ENCODE assay signal across 9 mouse cellular contexts in genomic region chr10:81418216-81419070, GRCm38 (mm10). TPM values are rescaled to one million over a fixed set of nuclear protein-coding genes. Genes with fewer than 3 reads are reported as not detected.
DNase-seq lines count a peak whose midpoint lies in the region.
"Had no signal": no experiment of that assay in that cellular context is flagged by ENCODE, and none has a peak within 500 bp of the region (broad histone marks: within the 10 kb centered on the region; RNA-seq: fewer than 3 reads in every experiment).

No protein-coding gene starts in this region.

- H3K4me1 ChIP-seq in heart, embryonic 10.5 days, result peaks cover 66% of the 10 kb centered on the region

- WGBS in heart, embryonic 10.5 days, result 34% methylated on average over 11 of the region's 11 CpGs

- H3K36me3 ChIP-seq in heart, embryonic 10.5 days, result peaks cover 9% of the 10 kb centered on the region; the same call in 1 of the 2 replicates

- H3K27ac ChIP-seq in heart, embryonic 10.5 days, result peak overlapping the region; percentile 39
- H3K27ac ChIP-seq: liver, embryonic 14.5 days had no signal

- H3K27me3 ChIP-seq in heart, embryonic 10.5 days (ENCODE audit: insufficient read depth, poor library complexity, severe bottlenecking), result peaks cover 55% of the 10 kb centered on the region

- intact Hi-C loops in heart, postnatal 25 days (cut with DNase I), result no loop called here
- intact Hi-C loops in heart, postnatal 14 days (cut with DNase I), result no loop called here

- no peaks in the 10 kb centered on the region for H3K9me3 ChIP-seq in heart, embryonic 10.5 days

- no peak overlapping the region for H3K4me3 ChIP-seq in heart, embryonic 10.5 days

- no peak for DNase-seq in heart, embryonic 10.5 days (ENCODE audit: low spot score)
- DNase-seq in heart, postnatal 25 days (ENCODE audit: low spot score), result no peak
- DNase-seq in urinary bladder, postnatal 10 days (ENCODE audit: low spot score), result peak; percentile 5
- DNase-seq in urinary bladder, adult 2 months (ENCODE audit: low spot score), result no peak
- DNase-seq in heart, postnatal 14 days, result peak; percentile 3 to 9
- DNase-seq in testis, postnatal 10 days (ENCODE audit: low spot score), result peak; percentile 37
- DNase-seq in thymus, postnatal 0 days (ENCODE audit: low spot score), result no peak
- DNase-seq in thymus, postnatal 10 days (ENCODE audit: low spot score in 2 of 2), result no peak

RNA-seq across cellular contexts. Expression of gene Smim24, which starts 25.6 kb away (rescaled TPM):
- 3.4 and 4.0 TPM in 2 replicates for polyA plus RNA-seq in heart, embryonic 10.5 days (2016; fragmentation: Nextera tagmentation; extraction: Ambion mirVana)
- total RNA-seq in heart, postnatal 25 days (2021), result 1 to 10 TPM; 2.0 TPM
- 5.0 and 6.9 TPM in 2 replicates for polyA plus RNA-seq in urinary bladder, adult 2 months (2012; rRNA removed)
- 1 to 10 TPM; 1.9 to 2.0 TPM for total RNA-seq in heart, postnatal 14 days (2021)
- 12.5 and 14.0 TPM in 2 replicates for polyA plus RNA-seq in thymus, postnatal 0 days (2015; fragmentation: Nextera tagmentation; extraction: Ambion mirVana)

RNA-seq across cellular contexts. Expression of gene Gm48552, which starts 29.6 kb away (rescaled TPM):
- 1.1 and 1.7 TPM in 2 replicates for polyA plus RNA-seq in heart, embryonic 10.5 days (2016; fragmentation: Nextera tagmentation; extraction: Ambion mirVana)
- under 1 TPM in 1 of 2 experiments, not detected in 1; 0.70 TPM for total RNA-seq in heart, postnatal 25 days (2021)
- polyA plus RNA-seq in urinary bladder, adult 2 months (2012; rRNA removed), result 2.7 and 3.6 TPM in 2 replicates
- total RNA-seq in heart, postnatal 14 days (2021), result under 1 TPM; 0.65 to 0.83 TPM
- polyA plus RNA-seq in thymus, postnatal 0 days (2015; fragmentation: Nextera tagmentation; extraction: Ambion mirVana), result 0.72 and 1.5 TPM in 2 replicates

RNA-seq across cellular contexts. Expression of gene Gm48551, which starts 34.2 kb away (rescaled TPM):
- polyA plus RNA-seq in heart, embryonic 10.5 days (2016; fragmentation: Nextera tagmentation; extraction: Ambion mirVana), result 2.2 and 3.1 TPM in 2 replicates
- total RNA-seq in heart, postnatal 25 days (2021), result under 1 TPM; 0.61 to 0.78 TPM
- 3.6 and 3.8 TPM in 2 replicates for polyA plus RNA-seq in urinary bladder, adult 2 months (2012; rRNA removed)
- under 1 TPM; 0.51 to 0.84 TPM for total RNA-seq in heart, postnatal 14 days (2021)
- 2.3 TPM in 2 replicates for polyA plus RNA-seq in thymus, postnatal 0 days (2015; fragmentation: Nextera tagmentation; extraction: Ambion mirVana)

RNA-seq across cellular contexts. Expression of gene Dohh, which starts 34.2 kb away (rescaled TPM):
- polyA plus RNA-seq in heart, embryonic 10.5 days (2016; fragmentation: Nextera tagmentation; extraction: Ambion mirVana), result 100 and 105 TPM in 2 replicates
- 10 to 100 TPM; 52.0 to 56.2 TPM for total RNA-seq in heart, postnatal 25 days (2021)
- polyA plus RNA-seq in urinary bladder, adult 2 months (2012; rRNA removed), result 42.9 and 47.4 TPM in 2 replicates
- total RNA-seq in heart, postnatal 14 days (2021), result 10 to 100 TPM; 47.6 to 55.3 TPM
- 71.3 and 78.7 TPM in 2 replicates for polyA plus RNA-seq in thymus, postnatal 0 days (2015; fragmentation: Nextera tagmentation; extraction: Ambion mirVana)

RNA-seq across cellular contexts. Expression of gene Nfic, which starts 37.0 kb away (rescaled TPM):
- 23.0 and 24.3 TPM in 2 replicates for polyA plus RNA-seq in heart, embryonic 10.5 days (2016; fragmentation: Nextera tagmentation; extraction: Ambion mirVana)
- total RNA-seq in heart, postnatal 25 days (2021), result 100 to 1,000 TPM; 110 to 130 TPM
- polyA plus RNA-seq in urinary bladder, adult 2 months (2012; rRNA removed), result 28.4 and 67.0 TPM in 2 replicates
- total RNA-seq in heart, postnatal 14 days (2021), result 100 to 1,000 TPM; 133 TPM
- 21.5 and 21.9 TPM in 2 replicates for polyA plus RNA-seq in thymus, postnatal 0 days (2015; fragmentation: Nextera tagmentation; extraction: Ambion mirVana)

Comparison
In these comparisons a context has a peak if more than half of its experiments do, and no peak if none do; other contexts are left out.
1. DNase-seq: peak in urinary bladder, postnatal 10 days (single experiment), heart, postnatal 14 days (2 of 2) and testis, postnatal 10 days (single experiment); none in heart, embryonic 10.5 days (single experiment), heart, postnatal 25 days (single experiment), urinary bladder, adult 2 months (single experiment), thymus, postnatal 0 days (single experiment) and thymus, postnatal 10 days (0 of 2).